Mouse (Mus musculus) forebrain, postnatal 0 days (tissue): ENCODE data around the gene Cenps. TPM values are rescaled to one million over a fixed set of nuclear protein-coding genes. Genes with fewer than 3 reads are reported as not detected.
A peak's percentile ranks its signal among the peaks of the same experiment; 100 is the strongest.
"Not testable (repeated sequence)": the region's sequence is repeated elsewhere in the genome, so short reads cannot be mapped to it uniquely, and the experiment has no call there.

ENCODE experiments used
- ATAC-seq: fragments of 200-750 bp; cut with Nextera tagmentation; 2 replicates; pipeline ENCODE4 v1.8.0; 2017; ENCODE audit warnings: mild to moderate bottlenecking, moderate library complexity
- DNase-seq: peaks from one replicate; pipeline ENCODE4 v3.0.0-alpha.2; 2015
- H3K27ac ChIP-seq: fragments of 300-500 bp; sonication (generic); 2 replicates; pipeline ENCODE4 v1.5.1; 2014; ENCODE audit warnings: low read depth, mild to moderate bottlenecking, antibody characterized with exemption, low read length, moderate library complexity, mixed read lengths
- H3K27me3 ChIP-seq: fragments of 300-500 bp; sonication (generic); 2 replicates; pipeline ENCODE4 v1.6.1; 2014; ENCODE audit warnings: mild to moderate bottlenecking, low read length, mixed read lengths; ENCODE audit not compliant: insufficient read depth
- H3K36me3 ChIP-seq: fragments of 300-500 bp; sonication (generic); 2 replicates; pipeline ENCODE4 v1.6.1; 2014; ENCODE audit warnings: mild to moderate bottlenecking, moderate library complexity; ENCODE audit not compliant: insufficient read depth
- H3K4me1 ChIP-seq: fragments of 300-500 bp; sonication (generic); 2 replicates; pipeline ENCODE4 v1.6.1; 2014; ENCODE audit warnings: antibody characterized with exemption; ENCODE audit not compliant: insufficient read depth
- H3K4me2 ChIP-seq: fragments of 300-500 bp; sonication (generic); 2 replicates; pipeline ENCODE4 v1.6.1; 2014; ENCODE audit warnings: low read depth, mild to moderate bottlenecking, moderate library complexity
- H3K4me3 ChIP-seq: fragments of 300-500 bp; sonication (generic); 2 replicates; pipeline ENCODE4 v1.5.1; 2014; ENCODE audit warnings: low read depth, low read length, mixed read lengths
- H3K9ac ChIP-seq: fragments of 300-500 bp; sonication (generic); 2 replicates; pipeline ENCODE4 v1.6.1; 2014; ENCODE audit warnings: mild to moderate bottlenecking
- H3K9me3 ChIP-seq: fragments of 300-500 bp; sonication (generic); 2 replicates; pipeline ENCODE4 v1.6.1; 2016; ENCODE audit warnings: low read length
- CTCF ChIP-seq: sonication (generic); IDR thresholded peaks from 2 replicates; pipeline ENCODE4 v1.5.1; 2016; ENCODE audit warnings: antibody characterized with exemption, control low read depth, low read depth
- WGBS: fragments of 180-500 bp; shearing (Covaris S2); extraction: QIAGEN DNeasy Blood & Tissue Kit; methylation state at CpG from one replicate; pipeline ENCODE4 v1.1.7; 2014; 5-methylcytosine and 5-hydroxymethylcytosine counted together
- polyA plus RNA-seq: library from polyadenylated mRNA; unstranded; fragments of >200 nt; fragmentation: Nextera tagmentation; extraction: Ambion mirVana; gene quantifications from 2 replicates; pipeline ENCODE4 v1.2.1, GENCODE M21; 2015
- total RNA-seq: library from RNA; depleted of rRNA; stranded (reverse); fragments of >200 nt; gene quantifications from 2 replicates; pipeline ENCODE4 v1.2.3, GENCODE M21; 2014

Gene Cenps
- total and polyA plus RNA-seq, 2 experiments from 2014 or later: 6.5 to 15.9 TPM

DNA sequence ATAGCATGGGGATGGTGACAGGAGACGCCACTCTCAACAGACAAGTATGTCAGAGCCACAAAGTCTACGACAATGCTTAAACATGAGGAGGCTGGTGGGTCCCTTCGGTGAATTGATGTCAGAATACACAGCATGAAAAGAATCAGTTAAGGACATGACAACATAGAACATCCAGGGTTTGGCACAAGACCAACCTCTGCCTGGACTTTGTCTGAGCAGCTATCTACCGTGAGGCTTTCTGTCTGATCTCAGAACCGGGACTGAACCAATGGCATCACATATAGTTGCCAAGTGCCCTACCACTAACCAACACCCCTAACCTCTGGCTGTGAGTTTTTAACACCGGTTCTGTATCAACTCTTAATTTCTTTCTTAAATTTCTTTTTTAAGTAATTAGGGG is 39.2 kb upstream of the Cenps start:
- whole genome bisulfite sequencing: 74% methylated on average over 6 of the region's 6 CpGs
- H3K4me3 ChIP-seq: no peak overlapping the region
- no peaks in the 10 kb centered on the region for H3K27me3 ChIP-seq
- H3K9ac ChIP-seq: no peak overlapping the region
- H3K9me3 ChIP-seq: no peaks in the 10 kb centered on the region
- H3K4me2 ChIP-seq: no peak overlapping the region
- DNase-seq: no peak
- peaks cover 44% of the 10 kb centered on the region for H3K36me3 ChIP-seq
- no peak for ATAC-seq
- H3K4me1 ChIP-seq: no peaks in the 10 kb centered on the region
- H3K27ac ChIP-seq: no peak overlapping the region
- TF ChIP-seq CTCF: no peak

DNA sequence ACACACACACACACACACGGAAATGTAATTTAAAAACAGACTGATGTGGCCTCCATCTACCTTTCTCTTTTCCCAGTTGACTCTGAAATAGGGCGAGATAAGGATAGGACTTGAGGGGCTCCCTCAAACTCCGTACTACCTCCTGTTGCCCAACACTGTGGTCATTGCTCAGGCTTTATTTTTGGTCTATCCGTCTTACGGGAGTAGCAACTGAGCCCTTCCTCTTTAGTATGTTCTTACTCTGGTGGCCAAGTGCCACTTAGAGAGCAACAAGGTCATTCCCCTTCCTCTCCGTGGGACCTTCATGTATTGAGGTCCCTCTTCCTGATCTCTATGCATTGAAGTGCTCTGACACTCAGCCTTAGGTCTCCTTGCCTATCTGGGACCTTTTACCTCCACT is 36.2 kb upstream of the Cenps start:
- no peaks in the 10 kb centered on the region for H3K9me3 ChIP-seq
- no peak overlapping the region for H3K4me2 ChIP-seq
- no peaks in the 10 kb centered on the region for H3K27me3 ChIP-seq
- ATAC-seq (no peak), DNase-seq (no peak)
- no peak for TF ChIP-seq CTCF
- no peak overlapping the region for H3K4me3 ChIP-seq
- H3K27ac ChIP-seq: no peak overlapping the region
- H3K9ac ChIP-seq: no peak overlapping the region
- 88% methylated on average over 6 of the region's 6 CpGs for WGBS
- H3K36me3 ChIP-seq: peaks cover 16% of the 10 kb centered on the region
- H3K4me1 ChIP-seq: no peaks in the 10 kb centered on the region

DNA sequence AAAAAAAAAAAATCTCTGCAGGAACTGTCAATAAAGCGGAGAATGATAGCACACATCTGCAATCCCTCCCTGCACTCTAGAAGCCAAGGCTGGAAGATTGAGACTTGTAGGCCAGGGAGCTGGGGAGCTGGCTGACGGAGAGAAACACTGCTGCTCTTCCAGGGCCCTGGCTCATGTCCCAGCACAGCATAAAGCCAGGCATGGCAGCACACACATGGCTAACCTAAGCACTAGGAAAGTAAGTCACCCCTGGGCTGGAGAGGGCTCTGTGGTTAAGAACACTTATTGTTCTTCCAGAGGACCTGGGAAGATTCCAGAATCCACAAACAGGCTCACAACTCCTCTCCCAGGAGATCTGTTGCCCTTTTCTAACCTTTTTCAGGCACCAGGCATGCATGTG is 35.2 kb upstream of the Cenps start:
- WGBS: 47% methylated on average over 2 of the region's 2 CpGs
- H3K9ac ChIP-seq: no peak overlapping the region
- no peaks in the 10 kb centered on the region for H3K9me3 ChIP-seq
- no peaks in the 10 kb centered on the region for H3K27me3 ChIP-seq
- H3K27ac ChIP-seq: peak overlapping the region; percentile 21; the same call in 1 of the 2 replicates
- H3K4me3 ChIP-seq: no peak overlapping the region
- TF ChIP-seq CTCF: no peak
- H3K4me1 ChIP-seq: no peaks in the 10 kb centered on the region
- H3K4me2 ChIP-seq: no peak overlapping the region
- ATAC-seq (no peak), DNase-seq (peak; percentile 28)
- H3K36me3 ChIP-seq: peaks cover 10% of the 10 kb centered on the region

DNA sequence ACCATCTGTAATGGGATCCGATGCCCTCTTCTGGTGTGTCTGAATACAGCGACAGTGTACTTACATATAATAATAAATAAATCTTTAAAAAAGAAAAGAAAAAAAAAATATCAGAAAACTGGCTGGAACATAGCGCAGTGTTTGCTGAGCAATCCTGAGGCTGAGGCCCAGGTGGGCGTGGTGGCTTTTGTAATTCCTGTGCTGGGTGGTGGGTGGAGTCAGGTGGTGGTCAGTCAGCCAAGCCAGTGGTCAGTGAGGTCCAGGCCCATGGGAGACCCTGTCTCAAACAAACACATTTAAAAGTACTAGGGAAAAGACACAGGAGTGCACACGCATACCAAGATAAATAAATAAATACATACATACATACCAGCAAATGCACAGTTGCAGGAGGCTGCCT is 34.7 kb upstream of the Cenps start:
- 84% methylated on average over 5 of the region's 5 CpGs for WGBS
- no peak overlapping the region for H3K9ac ChIP-seq
- TF ChIP-seq CTCF: no peak
- no peak overlapping the region for H3K4me2 ChIP-seq
- H3K4me1 ChIP-seq: no peaks in the 10 kb centered on the region
- ATAC-seq (no peak), DNase-seq (no peak)
- peak overlapping the region; percentile 21; the same call in 1 of the 2 replicates for H3K27ac ChIP-seq
- H3K4me3 ChIP-seq: no peak overlapping the region
- peaks cover 7% of the 10 kb centered on the region; the same call in 1 of the 2 replicates for H3K36me3 ChIP-seq
- no peaks in the 10 kb centered on the region for H3K27me3 ChIP-seq
- H3K9me3 ChIP-seq: no peaks in the 10 kb centered on the region

DNA sequence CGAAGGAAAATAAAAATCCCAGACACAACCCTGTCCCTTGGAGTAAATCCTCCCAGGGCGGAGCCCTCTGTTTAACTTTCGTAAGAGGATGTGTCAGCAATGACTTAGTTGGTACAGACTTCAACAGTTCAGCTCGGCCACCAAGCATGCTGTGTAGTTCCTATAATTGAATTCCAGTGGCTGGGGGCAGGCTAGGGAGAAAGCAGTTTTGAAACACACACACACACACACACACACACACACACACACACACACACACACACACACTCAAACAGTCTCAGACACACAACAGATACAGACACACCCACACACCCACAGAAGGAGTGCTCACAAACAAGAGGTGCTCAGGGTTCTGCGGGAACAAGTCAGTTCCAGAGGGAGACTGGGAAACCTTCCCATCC is 34.2 kb upstream of the Cenps start:
- H3K9ac ChIP-seq: no peak overlapping the region
- no peak for DNase-seq
- no peak overlapping the region for H3K4me3 ChIP-seq
- TF ChIP-seq CTCF: no peak
- ATAC-seq: no peak
- no peak overlapping the region for H3K4me2 ChIP-seq
- WGBS: 82% methylated on average over 5 of the region's 5 CpGs
- H3K27me3 ChIP-seq: no peaks in the 10 kb centered on the region
- peaks cover 2% of the 10 kb centered on the region; the same call in 1 of the 2 replicates for H3K36me3 ChIP-seq
- no peaks in the 10 kb centered on the region for H3K9me3 ChIP-seq
- H3K4me1 ChIP-seq: no peaks in the 10 kb centered on the region
- H3K27ac ChIP-seq: no peak overlapping the region

DNA sequence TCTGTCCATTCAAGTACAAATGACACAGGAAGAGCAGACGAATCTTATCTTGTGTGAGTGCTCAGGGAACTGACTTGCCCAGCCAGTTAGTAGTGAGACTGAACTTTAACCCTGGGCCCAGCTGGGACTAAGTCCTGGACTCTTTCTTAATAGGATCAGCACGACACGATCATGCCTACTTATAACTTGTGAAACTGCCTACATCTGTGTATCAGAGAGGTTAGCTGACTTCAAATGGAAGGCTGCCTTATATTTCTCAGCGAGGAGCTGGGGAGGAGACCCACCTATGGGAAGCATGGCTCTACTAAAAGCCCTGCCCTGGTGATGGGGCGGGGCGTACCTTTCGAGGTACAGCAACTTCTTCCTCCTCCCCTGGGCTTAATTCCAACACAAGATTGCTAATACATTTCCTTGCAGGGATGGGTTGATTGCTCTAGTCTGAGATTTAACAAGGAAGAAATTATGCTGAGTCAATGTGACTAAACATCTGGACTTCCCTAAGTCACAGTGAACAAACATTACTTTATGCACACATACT is 33.0 kb upstream of the Cenps start:
- no peak for TF ChIP-seq CTCF
- DNase-seq (no peak), ATAC-seq (no peak)
- no peak overlapping the region for H3K4me3 ChIP-seq
- no peaks in the 10 kb centered on the region for H3K36me3 ChIP-seq
- H3K9me3 ChIP-seq: no peaks in the 10 kb centered on the region
- H3K9ac ChIP-seq: no peak overlapping the region
- no peak overlapping the region for H3K4me2 ChIP-seq
- WGBS: 73% methylated on average over 7 of the region's 7 CpGs
- no peaks in the 10 kb centered on the region for H3K27me3 ChIP-seq
- peaks cover 3% of the 10 kb centered on the region; the same call in 1 of the 2 replicates for H3K4me1 ChIP-seq
- no peak overlapping the region for H3K27ac ChIP-seq

DNA sequence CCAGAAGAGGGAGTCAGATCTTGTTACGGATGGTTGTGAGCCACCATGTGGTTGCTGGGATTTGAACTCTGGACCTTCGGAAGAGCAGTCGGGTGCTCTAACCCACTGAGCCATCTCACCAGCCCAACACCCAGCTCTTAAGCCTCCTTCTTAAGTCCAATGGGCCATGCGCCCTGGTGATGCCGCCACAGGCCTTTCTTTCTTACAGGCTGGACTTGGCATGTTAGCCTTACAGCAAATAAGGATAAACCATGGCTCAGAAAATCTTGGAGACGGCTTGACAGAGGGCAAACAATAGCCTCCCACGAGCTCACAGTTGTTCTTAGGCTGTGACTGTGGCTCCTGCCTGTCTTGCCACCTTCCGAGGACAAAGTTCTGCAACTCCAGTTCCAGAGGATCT is 32.5 kb upstream of the Cenps start:
- H3K4me1 ChIP-seq, ATAC-seq, DNase-seq, H3K9me3 ChIP-seq, H3K36me3 ChIP-seq, H3K27ac ChIP-seq, H3K9ac ChIP-seq, H3K4me3 ChIP-seq, H3K4me2 ChIP-seq, H3K27me3 ChIP-seq: not testable (repeated sequence)
- 67% methylated on average over 7 of the region's 8 CpGs for WGBS

DNA sequence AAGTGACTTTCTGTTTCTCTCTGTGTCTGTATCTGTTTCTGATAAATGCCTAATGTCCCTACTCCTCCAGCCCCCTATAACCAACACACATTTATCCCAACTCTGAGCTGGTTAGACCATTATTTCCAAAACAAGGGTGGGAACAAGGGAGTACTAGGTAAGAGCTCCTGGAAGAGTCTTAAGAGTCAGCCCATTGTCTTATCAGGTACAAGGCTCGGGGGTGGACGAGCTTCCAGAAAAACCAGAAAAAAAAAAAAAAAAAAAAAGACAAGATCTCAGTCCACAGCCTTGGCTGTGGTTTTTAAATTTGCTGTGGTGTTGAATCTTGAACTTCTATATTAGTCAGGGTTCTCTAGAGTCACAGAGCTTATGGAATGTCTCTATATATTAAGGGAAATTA is 30.6 kb upstream of the Cenps start:
- no peak for ATAC-seq
- no peaks in the 10 kb centered on the region for H3K27me3 ChIP-seq
- peaks cover 4% of the 10 kb centered on the region; the same call in 1 of the 2 replicates for H3K36me3 ChIP-seq
- WGBS: 84% methylated on average over 2 of the region's 2 CpGs
- no peak overlapping the region for H3K4me3 ChIP-seq
- TF ChIP-seq CTCF: no peak
- no peak overlapping the region for H3K4me2 ChIP-seq
- H3K27ac ChIP-seq: no peak overlapping the region
- H3K4me1 ChIP-seq: peaks cover 6% of the 10 kb centered on the region; the same call in 1 of the 2 replicates
- no peak for DNase-seq
- no peak overlapping the region for H3K9ac ChIP-seq
- no peaks in the 10 kb centered on the region for H3K9me3 ChIP-seq
